Mouse (Mus musculus) limb, embryonic 15.5 days (tissue): ENCODE measurements at regions not wholly inside any gene's neighbourhood (a gene's known extent, or its start where the extent isn't known, plus 50 kb on each side); places are given as distances from the start of the nearest gene placed in this dataset.
A peak's percentile ranks its signal among the peaks of the same experiment; 100 is the strongest.

Experiments
- ATAC-seq: fragments of 200-750 bp; cut with Nextera tagmentation; 2 replicates; pipeline ENCODE4 v1.8.0; 2017; ENCODE audit warnings: low read depth, moderate TSS enrichment; ENCODE audit not compliant: insufficient number of reproducible peaks, low FRiP score, low TSS enrichment
- H3K27ac ChIP-seq: fragments of 300-500 bp; sonication (generic); 2 replicates; pipeline ENCODE4 v1.5.1; 2015; ENCODE audit warnings: moderate library complexity, mild to moderate bottlenecking, inconsistent platforms
- H3K27me3 ChIP-seq: fragments of 300-500 bp; sonication (generic); 2 replicates; pipeline ENCODE4 v1.6.1; 2015; ENCODE audit warnings: inconsistent platforms
- H3K36me3 ChIP-seq: fragments of 300-500 bp; sonication (generic); 2 replicates; pipeline ENCODE4 v1.6.1; 2015; ENCODE audit warnings: inconsistent platforms
- H3K4me1 ChIP-seq: fragments of 300-500 bp; sonication (generic); 2 replicates; pipeline ENCODE4 v1.6.1; 2015; ENCODE audit warnings: inconsistent platforms
- H3K4me2 ChIP-seq: fragments of 300-500 bp; sonication (generic); 2 replicates; pipeline ENCODE4 v1.6.1; 2015; ENCODE audit warnings: mild to moderate bottlenecking, inconsistent platforms
- H3K4me3 ChIP-seq: fragments of 300-500 bp; sonication (generic); 2 replicates; pipeline ENCODE4 v1.5.1; 2015; ENCODE audit warnings: mild to moderate bottlenecking, inconsistent platforms
- H3K9ac ChIP-seq: fragments of 300-500 bp; sonication (generic); 2 replicates; pipeline ENCODE4 v1.6.1; 2015; ENCODE audit warnings: inconsistent platforms
- H3K9me3 ChIP-seq: fragments of 300-500 bp; sonication (generic); 2 replicates; pipeline ENCODE4 v1.6.1; 2016; ENCODE audit warnings: inconsistent platforms
- WGBS: fragments of 180-500 bp; shearing (Covaris S2); methylation state at CpG from one replicate; pipeline ENCODE4 v1.1.7; 2015; 5-methylcytosine and 5-hydroxymethylcytosine counted together

- Histone ChIP-seq H3K27me3 (peaks cover 12% of the 10 kb centered on the region), H3K4me2 (no peak overlapping the region), H3K36me3 (no peaks in the 10 kb centered on the region), H3K4me1 (no peaks in the 10 kb centered on the region), H3K27ac (no peak overlapping the region), H3K9ac (no peak overlapping the region), H3K9me3 (no peaks in the 10 kb centered on the region), H3K4me3 (no peak overlapping the region)
- ATAC-seq, result no peak
- 7% methylated on average over 3 of the region's 3 CpGs for WGBS
Measured at GRCm38 (mm10) chr2:147789268-147789667, 257.5 kb downstream of the Foxa2 start.

- Histone ChIP-seq H3K4me1 (no peaks in the 10 kb centered on the region), H3K4me2 (no peak overlapping the region), H3K36me3 (no peaks in the 10 kb centered on the region), H3K4me3 (no peak overlapping the region), H3K9me3 (no peaks in the 10 kb centered on the region), H3K27me3 (peaks cover 12% of the 10 kb centered on the region), H3K9ac (no peak overlapping the region), H3K27ac (no peak overlapping the region)
- ATAC-seq, result no peak
- 67% methylated on average over 3 of the region's 3 CpGs for WGBS
Measured at GRCm38 (mm10) chr2:147788001-147788400, 258.8 kb downstream of the Foxa2 start.

GRCm38 (mm10) chr2:147782496-147782895 lies 264.3 kb downstream of the Foxa2 start:
- no peaks in the 10 kb centered on the region for H3K36me3 ChIP-seq
- WGBS, result 59% methylated on average over 2 of the region's 2 CpGs
- H3K9ac ChIP-seq, result no peak overlapping the region
- H3K4me3 ChIP-seq, result no peak overlapping the region
- no peak for ATAC-seq
- H3K4me1 ChIP-seq, result no peaks in the 10 kb centered on the region
- H3K27me3 ChIP-seq, result no peaks in the 10 kb centered on the region
- no peak overlapping the region for H3K4me2 ChIP-seq
- H3K9me3 ChIP-seq, result no peaks in the 10 kb centered on the region
- H3K27ac ChIP-seq, result no peak overlapping the region

GRCm38 (mm10) chr2:147776316-147776715 lies 270.5 kb downstream of the Foxa2 start:
- ATAC-seq, result no peak
- H3K9me3 ChIP-seq, result no peaks in the 10 kb centered on the region
- no peak overlapping the region for H3K4me3 ChIP-seq
- H3K4me1 ChIP-seq, result no peaks in the 10 kb centered on the region
- no peak overlapping the region for H3K4me2 ChIP-seq
- 63% methylated on average over 2 of the region's 2 CpGs for WGBS
- H3K27ac ChIP-seq, result no peak overlapping the region
- no peaks in the 10 kb centered on the region for H3K36me3 ChIP-seq
- no peak overlapping the region for H3K9ac ChIP-seq
- H3K27me3 ChIP-seq, result no peaks in the 10 kb centered on the region

- H3K9me3 ChIP-seq, result no peaks in the 10 kb centered on the region
- no peak for ATAC-seq
- H3K4me2 ChIP-seq, result no peak overlapping the region
- H3K9ac ChIP-seq, result no peak overlapping the region
- H3K27me3 ChIP-seq, result no peaks in the 10 kb centered on the region
- no peak overlapping the region for H3K4me3 ChIP-seq
- 23% methylated on average over 1 of the region's 1 CpGs for WGBS
- H3K36me3 ChIP-seq, result no peaks in the 10 kb centered on the region
- no peak overlapping the region for H3K27ac ChIP-seq
- H3K4me1 ChIP-seq, result no peaks in the 10 kb centered on the region
Measured at GRCm38 (mm10) chr2:147772579-147772978, 274.2 kb downstream of the Foxa2 start.

GRCm38 (mm10) chr2:147753089-147753488 lies 293.7 kb downstream of the Foxa2 start:
- 58% methylated on average over 2 of the region's 2 CpGs for WGBS
- ATAC-seq, result no peak

GRCm38 (mm10) chr2:147751831-147752230 lies 294.9 kb downstream of the Foxa2 start:
- 77% methylated on average over 3 of the region's 3 CpGs for WGBS
- no peak for ATAC-seq

More at GRCm38 (mm10) chr2:147753089-147753488, 293.7 kb downstream of the Foxa2 start:
- no peaks in the 10 kb centered on the region for H3K4me1 ChIP-seq
- no peak overlapping the region for H3K4me3 ChIP-seq
- no peaks in the 10 kb centered on the region; the same call in 1 of the 2 replicates for H3K27me3 ChIP-seq
- no peak overlapping the region for H3K9ac ChIP-seq
- no peak overlapping the region for H3K27ac ChIP-seq
- no peaks in the 10 kb centered on the region for H3K36me3 ChIP-seq
- H3K9me3 ChIP-seq, result no peaks in the 10 kb centered on the region
- H3K4me2 ChIP-seq, result no peak overlapping the region

GRCm38 (mm10) chr2:147748006-147748405 lies 298.8 kb downstream of the Foxa2 start:
- H3K9me3 ChIP-seq, result no peaks in the 10 kb centered on the region
- H3K9ac ChIP-seq, result no peak overlapping the region
- no peak overlapping the region for H3K4me2 ChIP-seq
- no peak for ATAC-seq
- no peaks in the 10 kb centered on the region for H3K4me1 ChIP-seq
- WGBS, result 17% methylated on average over 4 of the region's 4 CpGs
- H3K36me3 ChIP-seq, result no peaks in the 10 kb centered on the region
- H3K27ac ChIP-seq, result no peak overlapping the region
- H3K27me3 ChIP-seq, result no peaks in the 10 kb centered on the region; the same call in 1 of the 2 replicates
- H3K4me3 ChIP-seq, result no peak overlapping the region

More at GRCm38 (mm10) chr2:147751831-147752230, 294.9 kb downstream of the Foxa2 start:
- H3K9ac ChIP-seq, result no peak overlapping the region
- no peak overlapping the region for H3K27ac ChIP-seq
- H3K4me2 ChIP-seq, result no peak overlapping the region
- H3K9me3 ChIP-seq, result no peaks in the 10 kb centered on the region
- no peaks in the 10 kb centered on the region; the same call in 1 of the 2 replicates for H3K27me3 ChIP-seq
- no peaks in the 10 kb centered on the region for H3K36me3 ChIP-seq
- H3K4me3 ChIP-seq, result no peak overlapping the region
- H3K4me1 ChIP-seq, result no peaks in the 10 kb centered on the region

- ATAC-seq, result no peak
- H3K4me2 ChIP-seq, result no peak overlapping the region
- WGBS, result 91% methylated on average over 2 of the region's 2 CpGs
- no peak overlapping the region for H3K27ac ChIP-seq
- no peak overlapping the region for H3K9ac ChIP-seq
- peaks cover 5% of the 10 kb centered on the region for H3K27me3 ChIP-seq
- H3K9me3 ChIP-seq, result no peaks in the 10 kb centered on the region
- no peaks in the 10 kb centered on the region for H3K36me3 ChIP-seq
- H3K4me3 ChIP-seq, result no peak overlapping the region
- H3K4me1 ChIP-seq, result no peaks in the 10 kb centered on the region
Measured at GRCm38 (mm10) chr2:147743908-147744307, 302.9 kb downstream of the Foxa2 start.

GRCm38 (mm10) chr2:147738307-147738872 lies 308.4 kb downstream of the Foxa2 start:
- H3K27me3 ChIP-seq, result peaks cover 11% of the 10 kb centered on the region; the same call in 1 of the 2 replicates
- H3K4me2 ChIP-seq, result no peak overlapping the region
- 24% methylated on average over 10 of the region's 10 CpGs for WGBS
- H3K27ac ChIP-seq, result no peak overlapping the region
- H3K9ac ChIP-seq, result no peak overlapping the region
- H3K4me1 ChIP-seq, result no peaks in the 10 kb centered on the region
- H3K9me3 ChIP-seq, result no peaks in the 10 kb centered on the region
- no peaks in the 10 kb centered on the region for H3K36me3 ChIP-seq
- 0 out of 2 replicates have a peak, but pooled peaks have one; percentile 44 for ATAC-seq
- no peak overlapping the region for H3K4me3 ChIP-seq

GRCm38 (mm10) chr2:147727396-147727795 lies 319.4 kb downstream of the Foxa2 start:
- Histone ChIP-seq H3K4me1 (no peaks in the 10 kb centered on the region), H3K4me2 (no peak overlapping the region), H3K36me3 (no peaks in the 10 kb centered on the region), H3K27ac (no peak overlapping the region), H3K27me3 (peaks cover 20% of the 10 kb centered on the region; the same call in 1 of the 2 replicates), H3K9ac (no peak overlapping the region), H3K9me3 (no peaks in the 10 kb centered on the region), H3K4me3 (no peak overlapping the region)
- ATAC-seq, result no peak
- 41% methylated on average over 4 of the region's 4 CpGs for WGBS

- Histone ChIP-seq H3K27ac (no peak overlapping the region), H3K4me1 (peaks cover 3% of the 10 kb centered on the region; the same call in 1 of the 2 replicates), H3K9me3 (no peaks in the 10 kb centered on the region), H3K4me3 (no peak overlapping the region), H3K27me3 (peaks cover 2% of the 10 kb centered on the region; the same call in 1 of the 2 replicates), H3K36me3 (no peaks in the 10 kb centered on the region), H3K9ac (no peak overlapping the region), H3K4me2 (no peak overlapping the region)
- 79% methylated on average over 3 of the region's 3 CpGs for WGBS
- ATAC-seq, result no peak
Measured at GRCm38 (mm10) chr2:147718936-147719335, 327.8 kb downstream of the Foxa2 start.
